Mouse (Mus musculus): ENCODE data around the gene Btg1.

Btg1 gene

DNA sequence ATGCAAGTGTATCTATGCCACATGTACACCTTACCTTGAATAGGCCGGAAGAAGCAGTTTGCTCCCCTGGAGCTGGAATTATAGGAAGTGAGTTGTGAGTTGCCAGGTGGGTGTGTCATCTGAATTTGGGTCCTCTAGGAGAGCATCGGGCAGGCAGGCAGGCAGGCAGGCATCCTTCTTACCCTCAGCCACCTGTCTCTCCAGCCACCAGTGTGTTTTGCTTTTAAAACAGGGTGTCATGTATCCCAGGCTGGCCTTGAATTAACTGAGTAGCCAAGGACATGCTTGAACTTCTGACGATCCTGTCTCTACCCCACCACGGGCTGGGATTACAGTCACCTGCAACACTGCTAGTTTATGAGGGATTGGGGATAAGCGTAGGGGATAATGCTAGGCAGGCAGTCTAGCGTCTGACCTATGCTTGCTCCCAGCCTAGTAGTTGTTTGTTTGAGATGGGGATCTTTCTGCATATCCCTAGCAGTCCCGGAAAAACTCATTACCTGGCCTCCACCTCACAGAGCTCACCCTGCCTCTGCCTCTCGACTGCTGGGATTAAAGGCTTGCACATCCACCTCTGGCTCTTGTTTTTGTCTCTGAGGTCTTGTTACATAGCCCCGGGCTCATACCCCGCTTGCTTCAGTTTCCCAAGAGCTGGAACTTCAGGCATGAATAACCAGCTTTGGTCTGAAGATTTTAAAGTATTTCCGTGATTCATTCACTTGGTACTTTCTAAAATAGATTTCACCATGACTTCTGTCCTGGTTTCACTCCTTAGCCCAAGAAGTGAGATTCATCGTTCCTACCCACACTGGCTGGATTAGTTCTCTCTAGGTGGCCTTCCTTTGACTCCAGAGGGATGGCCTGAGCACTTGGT lies 15.7 kb downstream of the Btg1 start:
- DNase-seq = no peak

DNA sequence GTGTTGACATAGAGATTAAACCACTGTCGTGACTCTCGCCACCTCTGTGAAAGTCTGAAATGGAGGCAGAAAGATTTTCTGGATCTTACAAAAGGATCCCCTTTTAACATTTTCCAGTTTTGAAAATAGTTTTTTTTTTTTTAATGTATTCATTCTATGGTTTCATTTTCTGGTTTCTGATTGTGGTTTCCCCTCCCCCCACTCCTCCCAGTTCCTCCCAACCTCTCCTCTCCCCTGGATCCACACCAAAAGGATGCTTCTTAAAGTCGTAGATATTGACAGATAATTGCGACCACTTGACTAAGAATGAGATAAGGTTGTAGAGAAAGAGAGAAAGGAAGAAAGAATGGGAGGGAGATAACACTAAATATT lies 16.3 kb downstream of the Btg1 start:
- DNase-seq = no peak

DNA sequence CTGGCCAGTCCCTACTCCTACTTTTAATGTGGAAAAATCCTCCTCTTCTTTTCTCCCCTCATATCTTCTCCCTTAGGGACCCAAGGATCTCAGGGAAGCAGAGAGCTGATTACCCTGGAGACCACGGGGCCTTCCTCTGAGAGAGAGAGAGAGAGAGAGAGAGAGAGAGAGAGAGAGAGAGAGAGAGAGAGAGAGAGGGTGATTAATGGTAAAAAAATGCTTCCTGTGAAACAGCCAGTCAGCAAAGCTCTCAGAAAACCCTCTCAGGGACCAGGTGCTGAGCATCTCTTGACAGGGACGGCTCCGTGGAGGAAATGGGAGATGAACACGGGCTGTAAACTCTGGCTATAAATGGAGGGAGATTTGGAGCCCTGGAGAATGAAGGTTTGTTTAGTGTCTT lies 18.7 kb downstream of the Btg1 start:
- no peak for DNase-seq

DNA sequence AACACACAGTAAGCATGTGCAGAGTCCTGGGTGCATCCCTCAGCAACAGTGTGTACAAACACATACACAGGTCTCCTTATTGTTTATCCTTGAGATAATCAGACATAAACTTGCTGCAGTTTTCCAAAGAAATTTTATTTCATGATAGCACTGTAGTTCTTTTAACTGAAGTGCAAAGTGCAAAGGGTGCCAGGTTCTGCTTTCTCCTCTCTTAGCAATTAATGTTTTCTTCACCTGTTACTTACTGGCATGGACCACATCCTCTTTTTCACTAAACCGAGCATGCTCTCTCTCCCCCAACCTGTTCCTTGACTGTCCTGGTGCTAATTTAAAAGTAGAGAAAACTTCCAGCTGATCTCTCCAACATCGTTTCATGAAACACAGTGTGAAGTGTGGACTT lies 21.7 kb downstream of the Btg1 start:
- DNase-seq = no peak

DNA sequence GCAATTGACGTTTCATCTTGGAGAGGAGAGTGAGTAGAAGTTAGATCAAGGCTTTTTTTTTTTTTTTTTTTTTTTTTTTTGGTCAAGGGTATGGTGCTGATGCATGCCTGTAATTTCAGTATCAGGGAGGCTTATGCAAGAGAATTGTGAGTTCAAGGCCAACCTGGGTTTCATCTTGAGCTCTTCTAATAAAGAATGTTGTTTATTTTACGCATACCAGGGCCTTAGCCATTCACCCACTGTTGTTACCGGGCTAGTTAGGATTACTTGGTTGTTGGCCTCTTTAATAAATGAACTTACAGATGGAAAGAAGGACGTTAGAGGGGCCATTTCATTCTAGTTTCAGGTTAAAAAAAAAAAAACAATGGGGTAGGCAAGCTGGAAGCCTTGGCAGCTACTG lies 25.2 kb downstream of the Btg1 start:
- DNase-seq = no peak

DNA sequence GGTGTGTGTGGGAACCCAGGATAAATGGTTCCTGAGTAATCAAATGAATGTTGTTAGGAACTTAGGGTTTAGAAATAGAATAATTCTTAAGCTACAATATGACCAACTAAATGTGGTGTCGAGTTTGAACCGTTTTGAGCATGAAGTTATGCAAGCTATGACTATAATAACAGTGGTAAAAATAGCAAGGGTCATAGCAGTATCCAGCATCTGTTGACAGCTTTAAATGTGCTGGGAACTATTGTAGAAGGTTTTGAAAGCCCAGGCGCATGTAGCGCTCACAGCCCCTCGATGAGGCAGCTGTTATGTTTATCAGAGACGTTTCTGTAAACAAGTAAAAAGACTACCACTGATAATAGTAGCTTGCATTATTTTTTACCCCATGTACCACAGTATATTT lies 25.9 kb downstream of the Btg1 start:
- no peak for DNase-seq

DNA sequence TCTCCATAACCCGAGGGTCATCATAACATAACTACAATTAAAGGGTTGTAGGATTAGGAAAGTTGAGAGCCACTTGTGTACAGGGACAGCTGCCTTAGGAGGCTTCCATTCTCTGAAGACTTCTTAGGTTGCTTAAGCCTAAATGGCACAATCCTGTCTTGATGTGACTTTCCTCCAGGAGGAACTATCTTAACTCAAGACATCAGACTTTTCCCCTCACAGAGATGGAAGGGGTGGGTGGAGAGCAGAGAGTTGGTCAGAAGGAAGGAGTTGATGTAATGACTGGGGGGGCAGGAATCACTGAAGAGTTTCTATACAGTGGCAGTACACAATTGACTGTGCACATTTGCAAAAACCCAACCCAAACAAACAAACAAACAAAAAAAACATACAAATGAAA lies 28.4 kb downstream of the Btg1 start:
- DNase-seq = no peak

DNA sequence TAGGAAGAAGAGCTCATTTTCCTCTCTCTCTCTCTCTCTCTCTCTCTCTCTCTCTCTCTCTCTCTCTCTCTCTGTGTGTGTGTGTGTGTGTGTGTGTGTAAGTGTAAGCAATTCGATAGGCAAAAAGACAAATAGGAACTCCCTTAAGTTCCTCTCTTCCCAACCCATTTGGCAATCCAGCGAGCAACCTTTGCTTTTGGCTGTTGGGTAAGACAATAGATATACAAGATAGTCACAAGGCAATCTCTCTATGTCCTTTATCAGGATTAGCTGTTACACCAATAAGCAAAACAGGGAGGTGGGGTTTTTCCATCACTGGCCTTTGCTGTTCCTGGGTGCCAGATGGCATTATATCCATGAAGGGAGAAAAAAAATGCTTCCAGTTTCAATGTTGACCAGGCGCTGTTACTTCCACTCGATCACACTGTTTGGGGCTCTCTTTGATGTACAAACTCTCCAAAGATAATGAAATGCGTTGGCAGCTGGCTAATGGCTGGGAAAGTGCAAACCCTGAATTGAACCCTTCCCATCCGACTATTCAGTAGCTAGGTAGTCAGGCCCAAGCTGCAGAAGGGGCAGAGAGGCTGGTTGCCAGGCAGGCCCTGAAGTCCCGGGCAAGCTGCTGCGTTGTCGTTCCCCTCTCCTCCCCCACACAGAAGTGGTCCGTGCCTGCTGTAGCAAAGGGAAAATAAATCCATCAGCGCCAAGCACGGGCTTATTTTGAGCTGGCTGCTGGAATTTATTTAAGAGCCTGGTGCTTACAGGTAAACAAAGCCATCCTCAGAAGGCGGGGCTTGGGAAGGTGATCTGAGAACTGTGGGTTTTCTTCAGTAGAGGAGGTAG lies 29.4 kb downstream of the Btg1 start:
- peak; percentile 98 for DNase-seq

DNA sequence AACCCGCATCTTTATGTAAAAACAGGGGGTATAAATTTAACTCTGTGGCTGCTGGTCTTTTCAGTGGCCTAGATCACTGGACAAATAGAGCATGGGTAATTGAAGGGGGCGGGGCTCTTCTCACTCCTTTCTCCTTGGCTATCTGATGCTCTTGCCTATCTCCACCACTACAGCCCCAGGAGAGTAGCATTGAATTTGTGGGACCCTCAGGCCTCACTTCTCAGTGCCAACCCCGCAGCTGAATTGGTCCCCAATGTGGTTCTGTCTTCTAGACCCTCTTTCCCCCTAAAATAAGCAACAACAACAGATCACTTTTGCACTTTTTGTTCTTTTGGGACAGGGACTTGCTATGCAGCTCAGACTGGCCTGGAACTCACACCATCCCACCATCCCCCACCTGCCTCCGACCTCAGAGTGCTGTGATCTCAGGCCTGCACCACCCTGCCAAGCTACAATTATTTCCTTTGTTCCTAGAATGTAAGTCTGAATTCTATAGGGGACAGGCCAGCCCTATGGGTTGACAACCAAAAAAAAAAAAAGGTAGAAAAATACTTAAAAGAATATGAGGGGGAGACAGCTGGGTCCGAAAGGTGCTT lies 30.2 kb downstream of the Btg1 start:
- peak; percentile 93 for DNase-seq

DNA sequence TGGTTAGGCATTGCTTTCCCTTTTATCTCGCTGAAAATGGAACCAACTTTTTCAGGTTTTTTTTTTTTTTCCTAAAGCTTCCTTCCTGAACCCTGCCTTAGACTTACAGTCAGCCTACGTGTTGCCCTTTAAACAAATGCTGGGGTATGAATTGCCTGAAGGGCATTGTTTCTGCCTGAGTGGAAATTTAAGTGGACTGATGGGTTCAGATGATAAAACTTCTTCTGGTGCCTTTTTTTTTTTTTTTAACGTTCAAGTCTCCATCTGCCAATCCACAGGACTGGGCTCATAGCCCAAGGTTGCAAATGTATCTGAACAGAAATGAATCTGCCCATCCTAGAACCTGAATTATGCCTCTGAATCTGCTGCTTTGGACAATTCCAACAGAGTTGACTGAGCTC lies 31.4 kb downstream of the Btg1 start:
- peak; percentile 60 for DNase-seq

DNA sequence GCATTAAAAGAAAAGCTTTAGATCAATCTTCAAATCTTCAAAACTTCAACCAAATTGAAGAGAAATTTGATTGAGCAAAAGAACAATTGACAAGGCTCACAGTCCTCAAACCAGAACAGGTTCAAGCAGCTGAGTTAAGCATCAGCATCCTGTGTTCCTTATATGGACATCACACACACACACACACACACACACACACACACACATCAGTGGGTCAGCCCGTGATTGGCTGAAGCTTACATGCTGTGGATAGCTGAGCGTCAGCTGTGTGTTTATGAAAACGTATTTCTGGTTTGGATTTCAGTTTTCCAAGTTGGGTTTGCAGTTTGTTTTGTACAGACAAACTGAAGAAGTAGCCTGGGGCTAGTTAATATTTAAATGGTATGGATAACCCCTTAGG lies 32.7 kb downstream of the Btg1 start:
- DNase-seq = no peak

DNA sequence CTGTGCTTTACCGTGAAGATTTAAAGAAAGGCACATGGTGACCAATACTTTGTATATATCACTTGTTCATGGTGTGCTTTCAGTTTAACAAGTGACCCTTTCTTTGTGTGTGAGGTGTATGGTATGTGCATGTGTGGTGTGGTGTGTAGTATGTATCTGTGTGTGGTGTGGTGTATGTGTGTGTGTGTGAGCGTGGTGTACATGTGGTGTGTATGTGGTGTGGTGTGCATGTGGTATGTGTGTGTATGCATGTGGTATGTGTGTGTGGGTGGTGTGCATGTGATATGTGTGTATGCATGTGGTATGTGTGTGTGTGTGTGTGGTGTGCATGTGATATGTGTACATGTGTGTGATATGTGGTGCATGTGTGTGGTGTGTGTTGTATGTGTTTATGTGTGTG lies 35.6 kb downstream of the Btg1 start:
- DNase-seq = no peak

DNA sequence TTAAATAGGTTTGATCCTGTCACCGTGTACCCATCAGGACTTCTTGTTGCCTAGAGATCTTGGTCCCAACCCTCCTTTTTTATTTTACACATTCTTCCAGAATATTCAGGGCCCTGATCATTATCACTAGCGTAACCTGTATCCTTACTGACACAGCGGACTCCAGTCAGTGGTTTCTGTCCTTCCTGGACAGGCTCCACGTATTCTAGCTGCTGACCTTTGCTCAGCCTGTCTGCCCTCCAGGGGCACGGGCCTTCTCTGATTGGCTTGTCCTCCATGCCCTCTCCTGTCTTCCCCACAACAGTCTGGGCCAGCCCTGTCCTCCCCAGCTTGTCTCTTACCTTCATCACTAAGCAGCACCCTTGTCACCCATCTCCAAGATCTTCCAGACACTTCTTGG lies 36.2 kb downstream of the Btg1 start:
- DNase-seq = no peak

DNA sequence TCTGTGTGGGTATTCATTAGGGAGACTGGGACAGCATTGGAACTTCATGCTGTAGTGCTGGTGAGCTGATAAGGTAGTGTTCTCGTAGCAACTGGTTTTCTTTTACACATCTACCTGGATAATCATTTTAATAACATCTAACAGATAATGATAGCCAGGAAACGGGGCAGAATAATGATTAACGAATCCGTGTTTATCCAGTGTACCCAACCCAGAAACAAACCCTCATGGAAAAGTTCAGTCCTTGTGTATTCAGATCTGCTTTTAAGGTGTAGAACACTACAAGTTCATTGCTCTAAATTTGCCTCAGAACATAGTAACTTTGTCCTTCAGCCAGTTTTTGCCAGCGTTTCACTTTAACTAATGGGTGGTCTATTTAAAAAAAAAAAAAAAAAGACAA lies 37.3 kb downstream of the Btg1 start:
- DNase-seq = no peak

DNA sequence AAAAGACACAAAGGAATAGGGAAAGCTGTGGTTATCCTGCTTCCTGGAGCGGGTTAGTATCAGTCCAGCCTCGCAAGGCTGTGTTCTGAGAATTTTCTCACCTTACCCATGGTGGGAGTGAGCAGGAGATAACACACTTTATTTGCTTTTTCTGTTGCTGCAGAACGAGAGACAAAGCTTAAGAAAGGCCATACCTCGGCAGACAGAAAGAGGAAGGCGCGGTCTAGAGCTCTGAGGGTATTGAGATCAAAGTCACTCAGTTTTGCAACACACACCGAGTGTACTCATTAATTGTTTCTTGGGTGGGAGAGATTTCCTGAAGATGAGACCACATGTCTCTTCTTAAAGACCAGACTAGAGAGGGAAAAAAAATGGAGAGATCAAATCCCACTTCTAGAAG lies 37.8 kb downstream of the Btg1 start:
- no peak for DNase-seq

DNA sequence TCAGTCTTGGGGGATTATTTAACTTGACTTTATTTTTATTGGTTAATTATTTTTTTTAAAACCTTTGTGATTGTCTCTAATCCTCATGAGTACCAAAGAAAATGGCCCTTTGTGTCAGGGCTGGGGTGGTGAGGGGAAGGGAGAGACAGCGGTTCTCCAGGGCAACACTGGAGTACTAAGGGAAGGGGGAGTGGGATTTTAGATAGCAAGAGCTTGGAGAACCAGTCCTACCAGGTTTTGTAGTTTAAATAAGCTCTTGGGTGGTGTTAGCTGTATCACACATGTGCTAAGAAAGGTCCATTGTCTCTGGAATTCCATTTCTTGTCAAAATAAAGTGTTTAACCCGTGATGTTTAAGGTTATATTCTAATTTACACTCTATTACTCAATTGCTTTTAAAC lies 38.3 kb downstream of the Btg1 start:
- DNase-seq = no peak

DNA sequence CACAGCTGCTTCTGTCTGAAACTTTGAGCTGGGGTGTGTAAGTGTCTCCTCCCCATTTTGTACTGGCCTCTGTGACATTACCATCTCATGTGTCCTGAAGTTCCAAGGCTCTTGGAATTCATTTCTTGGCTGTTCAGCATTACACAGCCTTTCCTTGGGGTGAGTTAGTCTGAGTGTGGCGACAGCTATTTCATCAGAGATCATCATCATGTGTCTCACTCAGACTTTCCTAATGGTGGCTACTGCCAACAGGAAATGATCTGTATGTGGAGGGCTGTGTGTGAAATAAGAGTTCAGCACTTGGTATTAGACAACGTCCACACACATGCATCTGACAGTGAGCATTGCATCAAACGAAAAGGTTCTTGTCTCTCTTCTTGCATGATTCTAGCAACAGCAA lies 39.4 kb downstream of the Btg1 start:
- no peak for DNase-seq

DNA sequence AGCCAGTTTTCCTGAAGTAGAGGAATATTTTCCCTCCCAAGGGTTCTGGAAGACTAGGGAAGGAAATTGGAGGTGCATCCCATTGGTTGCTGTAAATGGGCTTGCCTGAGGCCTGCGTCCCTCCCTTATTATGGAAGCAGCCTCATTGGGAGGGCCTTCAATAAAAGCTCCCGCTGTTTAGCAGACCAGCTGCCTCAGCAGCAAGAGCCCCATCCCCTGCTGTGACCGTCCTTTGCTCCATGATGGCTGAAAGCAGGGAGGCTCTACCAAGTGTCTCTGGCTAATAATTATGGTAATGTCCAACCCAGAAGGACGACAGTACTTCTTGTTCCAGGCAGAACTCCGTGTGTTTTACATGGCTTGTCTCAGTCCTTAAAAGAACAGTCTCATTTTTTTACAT lies 42.1 kb downstream of the Btg1 start:
- DNase-seq = peak; percentile 86

DNA sequence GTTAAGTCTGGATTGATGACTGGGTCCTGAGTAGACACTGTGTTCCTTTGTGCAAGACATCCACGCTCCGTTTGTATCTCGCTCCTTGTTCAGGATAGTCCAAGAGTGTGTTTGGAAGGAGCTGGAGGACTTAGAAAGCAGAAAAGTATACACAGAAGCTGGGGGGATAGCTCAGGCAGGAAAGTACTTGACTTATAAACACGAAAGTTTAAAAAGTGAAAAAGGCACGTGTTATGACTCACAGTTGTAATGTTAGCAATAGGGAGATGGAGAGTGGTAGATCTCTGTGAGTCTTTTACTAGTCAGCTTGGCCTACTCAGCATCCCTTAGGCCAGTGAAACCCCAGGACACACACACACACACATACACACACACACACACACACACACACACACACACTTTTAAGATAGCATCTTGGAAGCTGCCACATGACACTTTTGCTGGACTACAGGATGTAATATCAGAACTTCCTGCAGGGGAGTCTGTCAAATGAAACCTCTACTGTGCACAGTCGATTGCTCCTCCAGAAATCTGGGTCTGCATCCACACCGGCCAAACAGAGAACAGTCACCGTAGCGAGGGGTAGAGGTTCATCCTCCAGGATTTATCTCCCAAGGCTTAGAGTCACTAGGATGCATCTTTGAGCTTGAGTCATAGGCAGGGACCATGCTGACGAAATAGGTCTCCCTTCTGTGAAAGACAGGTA lies 43.6 kb downstream of the Btg1 start:
- no peak for DNase-seq

DNA sequence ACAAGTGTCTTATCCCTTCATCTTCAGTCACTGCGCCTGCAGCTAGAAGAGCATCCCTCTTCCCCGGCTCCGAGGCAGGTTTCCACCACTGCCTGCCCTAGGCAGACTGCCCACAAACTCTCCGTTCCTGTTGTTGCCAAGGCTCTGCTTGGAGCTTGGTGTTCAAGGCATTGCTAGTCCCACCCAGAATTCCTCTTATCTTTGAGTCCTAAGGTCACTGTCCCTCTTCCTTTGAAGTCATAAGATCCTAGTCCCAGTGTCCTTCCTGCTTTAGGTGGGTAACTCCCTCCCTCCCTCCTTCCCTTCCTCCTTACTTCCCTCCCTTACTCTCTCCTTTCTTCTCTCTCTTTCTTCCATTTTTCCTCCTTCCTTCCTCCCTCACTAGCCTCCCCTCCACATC lies 46.2 kb downstream of the Btg1 start:
- no peak for DNase-seq

DNA sequence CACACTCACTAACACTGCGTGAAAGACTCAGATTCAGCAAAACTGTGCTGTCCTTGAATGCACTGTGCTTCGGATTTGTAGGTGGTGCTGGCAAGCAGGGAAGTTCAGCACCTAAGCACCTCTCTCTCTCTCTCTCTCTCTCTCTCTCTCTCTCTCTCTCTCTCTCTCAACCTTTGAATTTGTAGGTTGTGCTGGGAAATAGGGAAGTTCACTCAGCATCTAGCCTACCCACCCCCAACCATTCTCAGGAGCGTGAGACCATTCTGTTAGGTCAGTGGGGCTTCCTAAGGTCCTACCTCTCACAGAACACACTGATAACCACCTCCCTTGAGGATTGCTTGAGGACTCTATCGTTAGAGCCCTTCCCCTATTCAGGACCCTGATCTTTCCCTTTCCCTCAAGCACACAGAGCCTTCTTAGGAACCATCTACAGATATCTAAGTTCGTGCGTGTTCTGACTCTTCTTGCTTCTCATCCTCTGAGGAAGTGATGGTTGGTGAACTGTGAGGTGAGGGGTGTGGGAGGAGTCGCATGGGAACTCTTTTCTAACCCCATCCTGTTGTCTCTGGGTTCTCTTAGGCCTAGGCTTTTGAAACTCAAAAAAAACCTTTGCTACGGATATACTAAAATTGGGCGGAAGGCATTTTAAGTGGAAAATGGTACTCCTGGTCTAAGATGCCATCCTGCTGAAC lies 47.1 kb downstream of the Btg1 start:
- no peak for DNase-seq

Data from retina, postnatal 1 day (tissue).